Mouse (Mus musculus): ENCODE measurements around the gene Card11.

DNA sequence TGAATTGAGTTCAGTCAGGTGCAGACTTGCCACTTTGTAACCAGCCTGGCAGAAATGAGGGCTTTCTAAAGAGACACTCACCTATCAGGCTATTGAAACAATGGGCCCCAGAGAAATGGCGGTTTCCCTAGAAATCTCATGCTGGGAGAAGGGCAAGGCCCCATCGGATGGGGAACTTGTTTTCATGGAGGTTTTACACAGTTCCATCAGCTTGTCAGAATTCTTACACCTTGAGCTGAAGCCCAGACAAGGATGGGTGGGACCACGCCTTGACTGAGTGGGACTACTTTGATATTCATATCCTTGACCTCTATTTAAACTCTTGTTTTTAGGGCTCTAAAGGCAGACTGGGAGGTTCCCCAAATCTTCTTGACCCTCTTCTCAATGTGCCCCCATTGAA lies 33.9 kb upstream of the Card11 start:
- no peak for TF ChIP-seq CTCF (IDR thresholded peaks at IDR 0.05; ENCODE audit: low read depth, low read length)
- TF ChIP-seq POLR2AphosphoS5 (IDR thresholded peaks at IDR 0.05; ENCODE audit: insufficient replicate concordance, low read depth, low read length): no peak
- no peak for TF ChIP-seq GATA1 (IDR thresholded peaks at IDR 0.05; ENCODE audit: borderline replicate concordance, low read length)

Data from G1E (cell line).